Mouse (Mus musculus) midbrain, embryonic 10.5 days (tissue): ENCODE measurements around the gene Wars2. TPM values are rescaled to one million over a fixed set of nuclear protein-coding genes. Genes with fewer than 3 reads are reported as not detected.

Source experiments
- DNase-seq: peaks from one replicate; pipeline ENCODE4 v3.0.0-alpha.2; 2017; ENCODE audit warnings: low spot score
- H3K27ac ChIP-seq: fragments of 300-500 bp; sonication (generic); replicated peaks from 2 replicates; pipeline ENCODE4 v1.5.1; 2016; ENCODE audit warnings: mild to moderate bottlenecking
- H3K27me3 ChIP-seq: fragments of 300-500 bp; sonication (generic); 2 replicates; pipeline ENCODE4 v1.6.1; 2016; ENCODE audit warnings: low read depth, mild to moderate bottlenecking; ENCODE audit not compliant: poor library complexity, severe bottlenecking
- H3K36me3 ChIP-seq: fragments of 300-500 bp; sonication (generic); 2 replicates; pipeline ENCODE4 v1.6.1; 2016; ENCODE audit warnings: mild to moderate bottlenecking, moderate library complexity
- H3K4me1 ChIP-seq: fragments of 300-500 bp; sonication (generic); 2 replicates; pipeline ENCODE4 v1.6.1; 2016
- H3K4me3 ChIP-seq: fragments of 300-500 bp; sonication (generic); 2 replicates; pipeline ENCODE4 v1.5.1; 2016; ENCODE audit warnings: mild to moderate bottlenecking, moderate library complexity
- H3K9me3 ChIP-seq: fragments of 300-500 bp; sonication (generic); replicated peaks from 2 replicates; pipeline ENCODE4 v1.6.1; 2016; ENCODE audit warnings: mild to moderate bottlenecking
- WGBS: fragments of 180-500 bp; shearing (Covaris S2); methylation state at CpG from one replicate; pipeline ENCODE4 v1.1.7; 2016; 5-methylcytosine and 5-hydroxymethylcytosine counted together
- polyA plus RNA-seq: library from polyadenylated mRNA; unstranded; fragments of >200 nt; fragmentation: Nextera tagmentation; extraction: Ambion mirVana; gene quantifications from 2 replicates; pipeline ENCODE4 v1.2.1, GENCODE M21; 2016

Gene Wars2
- polyA plus RNA-seq: 7.8 and 8.7 TPM in 2 replicates

GRCm38 (mm10) chr3:99140940-99141854, at the start of gene Wars2:
TSS of gene Wars2 (plus strand) at chr3:99141068.
- Histone ChIP-seq H3K4me1 (peaks cover 12% of the 10 kb centered on the region), H3K9me3 (no peaks in the 10 kb centered on the region), H3K4me3 (peak within 1 kb of the TSS; percentile 68), H3K27ac (peak within 1 kb of the TSS; percentile 95), H3K36me3 (no peaks in the 10 kb centered on the region), H3K27me3 (no peaks in the 10 kb centered on the region)
- WGBS: under 1% methylated on average over 57 of the region's 57 CpGs
- peak; percentile 92 for DNase-seq

- 82% methylated on average over 3 of the region's 3 CpGs for WGBS
- 0 out of 2 replicates have a peak, but pooled peaks cover 6% of the 10 kb centered on the region for H3K9me3 ChIP-seq
- H3K4me3 ChIP-seq: no peak overlapping the region
- no peaks in the 10 kb centered on the region for H3K36me3 ChIP-seq
- no peak for DNase-seq
- H3K27me3 ChIP-seq: no peaks in the 10 kb centered on the region
- H3K4me1 ChIP-seq: no peaks in the 10 kb centered on the region
- H3K27ac ChIP-seq: no peak overlapping the region
Observed at GRCm38 (mm10) chr3:99096816-99097215, 44.1 kb upstream of the Wars2 start.

GRCm38 (mm10) chr3:99110353-99111213, 30.3 kb upstream of the Wars2 start:
- Histone ChIP-seq H3K27ac (no peak overlapping the region), H3K27me3 (no peaks in the 10 kb centered on the region), H3K4me3 (no peak overlapping the region), H3K4me1 (no peaks in the 10 kb centered on the region), H3K36me3 (no peaks in the 10 kb centered on the region), H3K9me3 (no peaks in the 10 kb centered on the region)
- DNase-seq: no peak
- WGBS: 75% methylated on average over 9 of the region's 9 CpGs

GRCm38 (mm10) chr3:99111214-99111608, 29.7 kb upstream of the Wars2 start:
- 80% methylated on average over 5 of the region's 5 CpGs for WGBS
- Histone ChIP-seq H3K27ac (no peak overlapping the region), H3K4me3 (no peak overlapping the region)

GRCm38 (mm10) chr3:99113266-99113837, 27.5 kb upstream of the Wars2 start:
- H3K36me3 ChIP-seq: no peaks in the 10 kb centered on the region
- WGBS: 82% methylated on average over 7 of the region's 7 CpGs
- H3K27me3 ChIP-seq: no peaks in the 10 kb centered on the region
- H3K4me3 ChIP-seq: no peak overlapping the region
- H3K9me3 ChIP-seq: no peaks in the 10 kb centered on the region
- H3K27ac ChIP-seq: no peak overlapping the region
- DNase-seq: no peak
- H3K4me1 ChIP-seq: no peaks in the 10 kb centered on the region

More at GRCm38 (mm10) chr3:99111214-99111608, 29.7 kb upstream of the Wars2 start:
- H3K9me3 ChIP-seq: no peaks in the 10 kb centered on the region
- DNase-seq: no peak
- H3K36me3 ChIP-seq: no peaks in the 10 kb centered on the region
- H3K4me1 ChIP-seq: no peaks in the 10 kb centered on the region
- no peaks in the 10 kb centered on the region for H3K27me3 ChIP-seq

- no peaks in the 10 kb centered on the region for H3K9me3 ChIP-seq
- H3K4me1 ChIP-seq: no peaks in the 10 kb centered on the region
- H3K27me3 ChIP-seq: no peaks in the 10 kb centered on the region
- no peaks in the 10 kb centered on the region for H3K36me3 ChIP-seq
- H3K27ac ChIP-seq: no peak overlapping the region
- DNase-seq: no peak
- 88% methylated on average over 2 of the region's 2 CpGs for WGBS
- H3K4me3 ChIP-seq: no peak overlapping the region
Observed at GRCm38 (mm10) chr3:99120942-99121341, 19.9 kb upstream of the Wars2 start.

- Histone ChIP-seq H3K9me3 (no peaks in the 10 kb centered on the region), H3K27me3 (no peaks in the 10 kb centered on the region), H3K4me3 (no peak overlapping the region), H3K27ac (no peak overlapping the region), H3K36me3 (no peaks in the 10 kb centered on the region), H3K4me1 (no peaks in the 10 kb centered on the region)
- WGBS: 89% methylated on average over 1 of the region's 1 CpGs
- no peak for DNase-seq
Observed at GRCm38 (mm10) chr3:99130521-99130920, 10.3 kb upstream of the Wars2 start.

- WGBS: 89% methylated on average over 4 of the region's 4 CpGs
- Histone ChIP-seq H3K4me1 (no peaks in the 10 kb centered on the region), H3K9me3 (no peaks in the 10 kb centered on the region), H3K27me3 (no peaks in the 10 kb centered on the region), H3K27ac (no peak overlapping the region), H3K4me3 (no peak overlapping the region), H3K36me3 (no peaks in the 10 kb centered on the region)
- DNase-seq: no peak
Observed at GRCm38 (mm10) chr3:99131973-99132372, 8.9 kb upstream of the Wars2 start.

GRCm38 (mm10) chr3:99133913-99134312, 7.0 kb upstream of the Wars2 start:
- DNase-seq: no peak

GRCm38 (mm10) chr3:99147886-99148285, 7.0 kb downstream of the Wars2 start:
- H3K4me1 ChIP-seq: no peaks in the 10 kb centered on the region
- H3K27ac ChIP-seq: no peak overlapping the region
- no peak overlapping the region for H3K4me3 ChIP-seq
- H3K27me3 ChIP-seq: no peaks in the 10 kb centered on the region
- no peaks in the 10 kb centered on the region for H3K9me3 ChIP-seq
- DNase-seq: no peak
- WGBS: 80% methylated on average over 3 of the region's 3 CpGs
- H3K36me3 ChIP-seq: no peaks in the 10 kb centered on the region

More at GRCm38 (mm10) chr3:99133913-99134312, 7.0 kb upstream of the Wars2 start:
- Histone ChIP-seq H3K27me3 (no peaks in the 10 kb centered on the region), H3K36me3 (no peaks in the 10 kb centered on the region), H3K9me3 (no peaks in the 10 kb centered on the region), H3K27ac (no peak overlapping the region), H3K4me1 (no peaks in the 10 kb centered on the region), H3K4me3 (no peak overlapping the region)
- WGBS: 94% methylated on average over 4 of the region's 4 CpGs

GRCm38 (mm10) chr3:99149035-99149434, 8.2 kb downstream of the Wars2 start:
- Histone ChIP-seq H3K27me3 (no peaks in the 10 kb centered on the region), H3K4me3 (no peak overlapping the region), H3K27ac (no peak overlapping the region), H3K36me3 (no peaks in the 10 kb centered on the region), H3K9me3 (no peaks in the 10 kb centered on the region), H3K4me1 (no peaks in the 10 kb centered on the region)
- no peak for DNase-seq
- 81% methylated on average over 3 of the region's 3 CpGs for WGBS

GRCm38 (mm10) chr3:99156286-99156685, 15.4 kb downstream of the Wars2 start:
- H3K9me3 ChIP-seq: 0 out of 2 replicates have a peak, but pooled peaks cover 3% of the 10 kb centered on the region
- H3K4me1 ChIP-seq: no peaks in the 10 kb centered on the region

More at GRCm38 (mm10) chr3:99156286-99156685, 15.4 kb downstream of the Wars2 start:
- no peak overlapping the region for H3K27ac ChIP-seq
- H3K36me3 ChIP-seq: no peaks in the 10 kb centered on the region; the same call in 1 of the 2 replicates
- WGBS: 90% methylated on average over 4 of the region's 4 CpGs
- no peak for DNase-seq
- no peak overlapping the region for H3K4me3 ChIP-seq
- no peaks in the 10 kb centered on the region for H3K27me3 ChIP-seq
